Mouse (Mus musculus): ENCODE data around the gene Mroh8. TPM values are rescaled to one million over a fixed set of nuclear protein-coding genes. Genes with fewer than 3 reads are reported as not detected.
A peak's percentile ranks its signal among the peaks of the same experiment; 100 is the strongest.

Mroh8 gene
- total and polyA plus RNA-seq, 3 experiments, result 0.15 to 0.18 TPM; not detected in 1

- H3K4me1 ChIP-seq (ENCODE audit: control insufficient read depth in 1 of 2, insufficient read depth in 2 of 2, low read length in 2 of 2), result peaks cover 0 to 5% of the 10 kb centered on the region in 2 experiments; a peak in 1 of 4 replicates
- H3K9me3 ChIP-seq (replicated peaks; ENCODE audit: insufficient read depth, low read length), result no peaks in the 10 kb centered on the region
- TF ChIP-seq MXI1 (IDR thresholded peaks at IDR 0.05; ENCODE audit: low read depth, low read length) (no peak), TCF12 (IDR thresholded peaks at IDR 0.05; ENCODE audit: low read depth, low read length) (no peak), BHLHE40 (IDR thresholded peaks at IDR 0.05; ENCODE audit: borderline replicate concordance, low read depth, low read length) (no peak), RAD21 (IDR thresholded peaks at IDR 0.05; ENCODE audit: low read depth, low read length) (peak; percentile 44), ZKSCAN1 (IDR thresholded peaks at IDR 0.05; ENCODE audit: low read depth, low read length) (no peak), MAX (IDR thresholded peaks at IDR 0.05; ENCODE audit: low read length) (peak; percentile 41; the same call in 1 of the 2 replicates), RCOR1 (IDR thresholded peaks at IDR 0.05; ENCODE audit: low read depth, low read length) (0 out of 2 replicates have a peak, but pooled peaks have one; percentile 16), ZC3H11A (IDR thresholded peaks at IDR 0.05; ENCODE audit: low read depth, low read length) (peak; percentile 15; the same call in 1 of the 2 replicates), POLR2A (IDR thresholded peaks at IDR 0.05; ENCODE audit: control insufficient read depth in 1 of 2, insufficient read depth in 1 of 2, low read depth in 1 of 2, low read length in 2 of 2, poor library complexity in 1 of 2) (no peak), CTCF (IDR thresholded peaks at IDR 0.05 in 2 of 3, conservative IDR thresholded peaks at IDR 0.05 in 1 of 3; ENCODE audit: control insufficient read depth in 1 of 3, insufficient read depth in 1 of 3, low read depth in 2 of 3, low read length in 3 of 3, poor library complexity in 1 of 3, severe bottlenecking in 1 of 3) (peak; percentile 84 to 93 (median 88)), SIN3A (IDR thresholded peaks at IDR 0.05; ENCODE audit: low read length) (no peak), USF1 (IDR thresholded peaks at IDR 0.05; ENCODE audit: low read depth, low read length) (0 out of 2 replicates have a peak, but pooled peaks have one; percentile 4), UBTF (IDR thresholded peaks at IDR 0.05; ENCODE audit: borderline replicate concordance, insufficient read depth, low read depth, low read length) (no peak), POLR2AphosphoS5 (IDR thresholded peaks at IDR 0.05; ENCODE audit: borderline replicate concordance, low read depth, low read length) (no peak), ELF1 (IDR thresholded peaks at IDR 0.05; ENCODE audit: low read depth, low read length) (peak; percentile 63; the same call in 1 of the 2 replicates), SMC3 (IDR thresholded peaks at IDR 0.05; ENCODE audit: low read depth, low read length) (peak; percentile 59), USF2 (IDR thresholded peaks at IDR 0.05; ENCODE audit: borderline replicate concordance in 1 of 2, insufficient read depth in 1 of 2, low read depth in 1 of 2, low read length in 2 of 2) (no peak), GATA1 (IDR thresholded peaks at IDR 0.05; ENCODE audit: low read depth, low read length) (peak; percentile 33; the same call in 1 of the 2 replicates), GABPA (IDR thresholded peaks at IDR 0.05; ENCODE audit: low read depth, low read length) (no peak), HCFC1 (IDR thresholded peaks at IDR 0.05; ENCODE audit: low read depth, low read length) (0 out of 2 replicates have a peak, but pooled peaks have one; percentile 16), CHD1 (IDR thresholded peaks at IDR 0.05; ENCODE audit: low read depth, low read length) (no peak), MYC (IDR thresholded peaks at IDR 0.05; ENCODE audit: low read depth, low read length) (peak; percentile 80; the same call in 1 of the 2 replicates)
- H3K4me3 ChIP-seq (ENCODE audit: control insufficient read depth in 1 of 2, insufficient read depth in 1 of 2, low read depth in 2 of 2, low read length in 2 of 2), result no peak overlapping the region
- no peaks in the 10 kb centered on the region for H3K36me3 ChIP-seq (ENCODE audit: control insufficient read depth in 1 of 2, insufficient read depth in 2 of 2, low read length in 2 of 2)
- H3K9ac ChIP-seq (ENCODE audit: control insufficient read depth, low read depth, low read length, poor library complexity, severe bottlenecking), result no peak overlapping the region
- no peak overlapping the region for H3K27ac ChIP-seq (ENCODE audit: control insufficient read depth, low read depth, low read length)
- DNase-seq (ENCODE audit: low read depth, low spot score), result peak; percentile 86
- H3K79me2 ChIP-seq (ENCODE audit: control insufficient read depth, insufficient read depth, low read length, poor library complexity), result no peaks in the 10 kb centered on the region
- peaks cover 0 to 9% of the 10 kb centered on the region in 2 experiments; a peak in 3 of 4 replicates for H3K27me3 ChIP-seq (ENCODE audit: control insufficient read depth in 1 of 2, insufficient read depth in 2 of 2, low read length in 2 of 2)
These were observed 19.6 kb downstream of the Mroh8 start for GRCm38 (mm10) chr2:157259720-157260119.
